Mouse (Mus musculus) midbrain, embryonic 11.5 days (tissue): ENCODE data around the gene Mphosph9. TPM values are rescaled to one million over a fixed set of nuclear protein-coding genes. Genes with fewer than 3 reads are reported as not detected.
"Not testable (repeated sequence)": the region's sequence is repeated elsewhere in the genome, so short reads cannot be mapped to it uniquely, and the experiment has no call there.

ENCODE experiments used
- ATAC-seq: fragments of 200-750 bp; cut with Nextera tagmentation; 2 replicates; pipeline ENCODE4 v1.8.0; 2017; ENCODE audit warnings: moderate TSS enrichment, moderate library complexity; ENCODE audit not compliant: low FRiP score
- DNase-seq: peaks from one replicate; pipeline ENCODE4 v3.0.0; 2015; ENCODE audit warnings: low spot score; ENCODE audit errors: missing footprints
- H3K27ac ChIP-seq: fragments of 300-500 bp; sonication (generic); 2 replicates; pipeline ENCODE4 v1.5.1; 2014; ENCODE audit warnings: low read depth, low read length
- H3K27me3 ChIP-seq: fragments of 300-500 bp; sonication (generic); 2 replicates; pipeline ENCODE4 v1.6.1; 2014; ENCODE audit warnings: mild to moderate bottlenecking, low read length, moderate library complexity, mixed read lengths; ENCODE audit not compliant: control insufficient read depth, insufficient read depth
- H3K36me3 ChIP-seq: fragments of 300-500 bp; sonication (generic); 2 replicates; pipeline ENCODE4 v1.6.1; 2014; ENCODE audit warnings: mild to moderate bottlenecking, low read length, moderate library complexity, mixed read lengths; ENCODE audit not compliant: control insufficient read depth, insufficient read depth
- H3K4me1 ChIP-seq: fragments of 300-500 bp; sonication (generic); 2 replicates; pipeline ENCODE4 v1.6.1; 2014; ENCODE audit warnings: low read length; ENCODE audit not compliant: control insufficient read depth, insufficient read depth
- H3K4me2 ChIP-seq: fragments of 300-500 bp; sonication (generic); 2 replicates; pipeline ENCODE4 v1.6.1; 2014; ENCODE audit warnings: mild to moderate bottlenecking, moderate library complexity
- H3K4me3 ChIP-seq: fragments of 300-500 bp; sonication (generic); 2 replicates; pipeline ENCODE4 v1.5.1; 2014; ENCODE audit warnings: low read depth, low read length
- H3K9ac ChIP-seq: fragments of 300-500 bp; sonication (generic); 2 replicates; pipeline ENCODE4 v1.6.1; 2014; ENCODE audit warnings: low read length
- H3K9me3 ChIP-seq: fragments of 300-500 bp; sonication (generic); 2 replicates; pipeline ENCODE4 v1.6.1; 2016; ENCODE audit warnings: low read length; ENCODE audit not compliant: control insufficient read depth
- WGBS: fragments of 180-500 bp; shearing (Covaris S2); extraction: QIAGEN DNeasy Blood & Tissue Kit; methylation state at CpG from one replicate; pipeline ENCODE4 v1.1.7; 2014; 5-methylcytosine and 5-hydroxymethylcytosine counted together
- polyA plus RNA-seq: library from polyadenylated mRNA; unstranded; fragments of >200 nt; fragmentation: Nextera tagmentation; extraction: Ambion mirVana; gene quantifications from 2 replicates; pipeline ENCODE4 v1.2.1, GENCODE M21; 2014

Gene Mphosph9
- polyA plus RNA-seq, 1 experiment from 2014 or later = 12.3 TPM

GRCm38 (mm10) chr5:124326829-124327228, 943 bp downstream of the Mphosph9 start:
- peak overlapping the region; percentile 64 for H3K4me2 ChIP-seq
- H3K9me3 ChIP-seq = no peaks in the 10 kb centered on the region
- H3K9ac ChIP-seq = peak overlapping the region; percentile 86
- WGBS = 4% methylated on average over 8 of the region's 8 CpGs
- H3K27ac ChIP-seq = no peak overlapping the region
- H3K4me1 ChIP-seq = peaks cover 14% of the 10 kb centered on the region
- H3K27me3 ChIP-seq = no peaks in the 10 kb centered on the region
- DNase-seq = peak; percentile 91
- H3K36me3 ChIP-seq = peaks cover 4% of the 10 kb centered on the region; the same call in 1 of the 2 replicates
- H3K4me3 ChIP-seq = peak overlapping the region; percentile 73
- no peak for ATAC-seq

GRCm38 (mm10) chr5:124317648-124318047, 10.1 kb downstream of the Mphosph9 start:
- no peak overlapping the region for H3K27ac ChIP-seq
- no peak for ATAC-seq
- H3K27me3 ChIP-seq = no peaks in the 10 kb centered on the region
- WGBS = 91% methylated on average over 7 of the region's 7 CpGs
- H3K9me3 ChIP-seq = no peaks in the 10 kb centered on the region
- no peak overlapping the region for H3K4me3 ChIP-seq
- H3K9ac ChIP-seq = no peak overlapping the region
- no peak for DNase-seq
- peaks cover 26% of the 10 kb centered on the region for H3K36me3 ChIP-seq
- H3K4me2 ChIP-seq = no peak overlapping the region
- H3K4me1 ChIP-seq = no peaks in the 10 kb centered on the region

DNA sequence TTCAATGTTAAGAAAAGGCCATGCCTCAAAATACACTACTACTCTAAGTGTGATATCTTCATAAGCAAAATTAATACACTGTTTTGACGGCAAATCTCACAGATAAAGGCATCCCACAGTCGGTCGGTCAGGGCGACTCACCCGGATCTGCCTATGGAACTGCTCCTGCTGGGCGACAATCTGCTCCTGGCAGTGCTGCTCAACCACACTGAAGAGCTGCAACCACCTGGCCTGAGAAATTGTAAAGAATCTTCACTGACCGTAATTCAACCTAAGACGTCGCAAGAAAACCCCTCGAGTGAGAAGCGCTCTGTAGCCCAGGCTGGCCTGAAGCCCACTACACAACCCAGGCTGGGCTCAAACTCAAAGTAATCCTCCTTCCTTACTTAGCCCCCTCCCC, 11.8 kb downstream of the Mphosph9 start:
- 94% methylated on average over 11 of the region's 11 CpGs for WGBS
- no peak for ATAC-seq

DNA sequence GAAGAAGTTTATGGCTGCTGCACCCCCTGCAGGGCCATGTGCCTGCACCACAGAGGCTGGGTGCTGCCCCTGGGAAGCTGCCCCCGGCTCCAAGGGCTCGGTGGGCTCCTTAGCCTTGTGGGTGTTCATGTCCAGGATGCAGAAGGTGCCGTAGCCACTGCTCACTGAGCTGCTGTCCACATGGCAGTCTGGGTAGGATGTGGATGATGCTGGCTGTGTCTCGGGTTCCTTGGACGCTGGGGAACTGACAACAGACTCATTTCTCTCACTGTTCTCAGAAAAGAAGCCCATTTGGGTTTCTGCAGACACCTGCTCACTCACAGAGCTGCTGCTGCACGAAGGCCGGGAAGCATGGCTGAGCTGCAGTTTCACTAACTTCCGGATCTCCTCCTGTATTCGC, 12.3 kb downstream of the Mphosph9 start:
- Histone ChIP-seq H3K9me3 (peaks cover 4% of the 10 kb centered on the region; the same call in 1 of the 2 replicates), H3K4me1 (no peaks in the 10 kb centered on the region), H3K4me2 (no peak overlapping the region), H3K4me3 (no peak overlapping the region), H3K36me3 (peaks cover 36% of the 10 kb centered on the region), H3K9ac (no peak overlapping the region), H3K27me3 (no peaks in the 10 kb centered on the region), H3K27ac (no peak overlapping the region)
- WGBS = 90% methylated on average over 9 of the region's 9 CpGs
- ATAC-seq (no peak), DNase-seq (no peak)

More for the DNA sequence above, 11.8 kb downstream of the Mphosph9 start:
- no peak overlapping the region for H3K4me3 ChIP-seq
- no peak overlapping the region for H3K4me2 ChIP-seq
- H3K36me3 ChIP-seq = peaks cover 34% of the 10 kb centered on the region
- no peak overlapping the region for H3K9ac ChIP-seq
- no peak overlapping the region for H3K27ac ChIP-seq
- H3K9me3 ChIP-seq = peaks cover 4% of the 10 kb centered on the region; the same call in 1 of the 2 replicates
- DNase-seq = no peak
- no peaks in the 10 kb centered on the region for H3K27me3 ChIP-seq
- H3K4me1 ChIP-seq = no peaks in the 10 kb centered on the region

- H3K27ac ChIP-seq = no peak overlapping the region
- no peaks in the 10 kb centered on the region for H3K27me3 ChIP-seq
- 92% methylated on average over 11 of the region's 11 CpGs for WGBS
- H3K4me1 ChIP-seq = no peaks in the 10 kb centered on the region
- H3K4me3 ChIP-seq = no peak overlapping the region
- H3K4me2 ChIP-seq = no peak overlapping the region
- DNase-seq = no peak
- peaks cover 4% of the 10 kb centered on the region; the same call in 1 of the 2 replicates for H3K9me3 ChIP-seq
- no peak overlapping the region for H3K9ac ChIP-seq
- H3K36me3 ChIP-seq = peaks cover 34% of the 10 kb centered on the region
- no peak for ATAC-seq
Observed at GRCm38 (mm10) chr5:124310091-124310490, 17.7 kb downstream of the Mphosph9 start.

GRCm38 (mm10) chr5:124309155-124309554, 18.6 kb downstream of the Mphosph9 start:
- H3K4me2 ChIP-seq = no peak overlapping the region
- DNase-seq = no peak
- no peak overlapping the region for H3K27ac ChIP-seq
- no peak overlapping the region for H3K9ac ChIP-seq
- H3K4me3 ChIP-seq = no peak overlapping the region
- H3K4me1 ChIP-seq = no peaks in the 10 kb centered on the region
- H3K36me3 ChIP-seq = peaks cover 27% of the 10 kb centered on the region
- H3K27me3 ChIP-seq = no peaks in the 10 kb centered on the region
- H3K9me3 ChIP-seq = peaks cover 4% of the 10 kb centered on the region; the same call in 1 of the 2 replicates
- WGBS = 75% methylated on average over 10 of the region's 10 CpGs
- ATAC-seq = no peak

DNA sequence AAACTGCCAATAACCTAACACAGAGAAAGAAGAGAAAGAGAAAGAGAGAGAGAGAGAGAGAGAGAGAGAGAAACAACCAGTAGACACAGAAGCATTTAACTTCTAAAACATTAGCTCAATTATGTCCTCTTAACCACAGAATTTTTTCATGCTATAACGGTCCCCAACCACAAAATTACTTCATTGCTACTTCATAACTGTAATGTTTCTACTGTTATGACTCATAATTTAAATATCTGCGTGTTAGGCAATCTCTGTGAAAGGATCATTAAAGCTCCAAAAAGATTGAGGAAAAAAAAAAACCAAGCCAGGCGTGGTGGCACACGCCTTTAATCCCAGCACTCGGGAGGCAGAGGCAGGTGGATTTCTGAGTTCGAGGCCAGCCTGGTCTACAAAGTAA, 24.9 kb downstream of the Mphosph9 start:
- not testable (repeated sequence) for H3K27ac ChIP-seq, ATAC-seq, DNase-seq, H3K9me3 ChIP-seq, H3K9ac ChIP-seq, H3K4me3 ChIP-seq, H3K27me3 ChIP-seq, H3K4me2 ChIP-seq, H3K4me1 ChIP-seq
- H3K36me3 ChIP-seq = peaks cover 17% of the 10 kb centered on the region
- WGBS = 95% methylated on average over 6 of the region's 6 CpGs

GRCm38 (mm10) chr5:124300132-124300531, 27.6 kb downstream of the Mphosph9 start:
- H3K27me3 ChIP-seq = no peaks in the 10 kb centered on the region
- no peak overlapping the region for H3K4me3 ChIP-seq
- no peaks in the 10 kb centered on the region for H3K9me3 ChIP-seq
- no peak overlapping the region for H3K27ac ChIP-seq
- ATAC-seq = no peak
- H3K9ac ChIP-seq = no peak overlapping the region
- no peaks in the 10 kb centered on the region for H3K4me1 ChIP-seq
- WGBS = 86% methylated on average over 4 of the region's 4 CpGs
- peaks cover 16% of the 10 kb centered on the region for H3K36me3 ChIP-seq
- H3K4me2 ChIP-seq = no peak overlapping the region
- no peak for DNase-seq

- not testable (repeated sequence) for H3K27me3 ChIP-seq, DNase-seq, H3K9me3 ChIP-seq, ATAC-seq, H3K9ac ChIP-seq, H3K4me1 ChIP-seq, H3K4me3 ChIP-seq, H3K4me2 ChIP-seq, H3K27ac ChIP-seq
- H3K36me3 ChIP-seq = peaks cover 19% of the 10 kb centered on the region
- WGBS = 75% methylated on average over 3 of the region's 4 CpGs
Observed at GRCm38 (mm10) chr5:124299307-124299706, 28.5 kb downstream of the Mphosph9 start.
